Mouse (Mus musculus) liver, postnatal 0 days (tissue): Measurements from ENCODE around the gene Llgl2. TPM values are rescaled to one million over a fixed set of nuclear protein-coding genes. Genes with fewer than 3 reads are reported as not detected.

Source experiments
- ATAC-seq: fragments of 200-750 bp; cut with Nextera tagmentation; 2 replicates; pipeline ENCODE4 v1.8.0; 2017; ENCODE audit warnings: mild to moderate bottlenecking, moderate library complexity
- DNase-seq: peaks from one replicate; pipeline ENCODE4 v3.0.0-alpha.2; 2016
- H3K27ac ChIP-seq: fragments of 300-500 bp; sonication (generic); 2 replicates; pipeline ENCODE4 v1.5.1; 2014; ENCODE audit warnings: antibody characterized with exemption, moderate library complexity, mild to moderate bottlenecking, low read depth
- H3K27me3 ChIP-seq: fragments of 300-500 bp; sonication (generic); 2 replicates; pipeline ENCODE4 v1.6.1; 2014; ENCODE audit warnings: low read length, control low read depth, mixed read lengths; ENCODE audit not compliant: insufficient read depth
- H3K36me3 ChIP-seq: fragments of 300-500 bp; sonication (generic); replicated peaks from 2 replicates; pipeline ENCODE4 v1.6.1; 2014; ENCODE audit warnings: mild to moderate bottlenecking, control low read depth, low read length, moderate library complexity, mixed read lengths; ENCODE audit not compliant: insufficient read depth
- H3K4me1 ChIP-seq: fragments of 300-500 bp; sonication (generic); 2 replicates; pipeline ENCODE4 v1.6.1; 2014; ENCODE audit warnings: antibody characterized with exemption, mild to moderate bottlenecking, control low read depth; ENCODE audit not compliant: insufficient read depth
- H3K4me2 ChIP-seq: fragments of 300-500 bp; sonication (generic); 2 replicates; pipeline ENCODE4 v1.6.1; 2014; ENCODE audit warnings: low read depth, mild to moderate bottlenecking, low read length, moderate library complexity, mixed read lengths
- H3K4me3 ChIP-seq: fragments of 300-500 bp; sonication (generic); 2 replicates; pipeline ENCODE4 v1.5.1; 2014; ENCODE audit warnings: low read depth, low read length
- H3K9ac ChIP-seq: fragments of 300-500 bp; sonication (generic); replicated peaks from 2 replicates; pipeline ENCODE4 v1.6.1; 2014; ENCODE audit warnings: mild to moderate bottlenecking, moderate library complexity
- H3K9me3 ChIP-seq: fragments of 300-500 bp; sonication (generic); 2 replicates; pipeline ENCODE4 v1.6.1; 2016; ENCODE audit warnings: mild to moderate bottlenecking, control low read depth, low read length, mixed read lengths
- CTCF ChIP-seq: sonication (generic); IDR thresholded peaks from 2 replicates; pipeline ENCODE4 v1.5.1; 2016; ENCODE audit warnings: antibody characterized with exemption, low read depth
- EP300 ChIP-seq: IDR thresholded peaks from 2 replicates; pipeline ENCODE4 v1.6.1; 2016; ENCODE audit warnings: antibody characterized with exemption, low read depth, mild to moderate bottlenecking
- WGBS: fragments of 180-500 bp; shearing (Covaris S2); extraction: QIAGEN DNeasy Blood & Tissue Kit; methylation state at CpG from one replicate; pipeline ENCODE4 v1.1.7; 2014; ENCODE audit not compliant: insufficient replicate concordance; 5-methylcytosine and 5-hydroxymethylcytosine counted together
- polyA plus RNA-seq: library from polyadenylated mRNA; unstranded; fragments of >200 nt; fragmentation: Nextera tagmentation; extraction: Ambion mirVana; gene quantifications from 2 replicates; pipeline ENCODE4 v1.2.1, GENCODE M21; 2015

The Llgl2 gene
- polyA plus RNA-seq, 1 experiment from 2014 or later: 15.1 TPM

DNA sequence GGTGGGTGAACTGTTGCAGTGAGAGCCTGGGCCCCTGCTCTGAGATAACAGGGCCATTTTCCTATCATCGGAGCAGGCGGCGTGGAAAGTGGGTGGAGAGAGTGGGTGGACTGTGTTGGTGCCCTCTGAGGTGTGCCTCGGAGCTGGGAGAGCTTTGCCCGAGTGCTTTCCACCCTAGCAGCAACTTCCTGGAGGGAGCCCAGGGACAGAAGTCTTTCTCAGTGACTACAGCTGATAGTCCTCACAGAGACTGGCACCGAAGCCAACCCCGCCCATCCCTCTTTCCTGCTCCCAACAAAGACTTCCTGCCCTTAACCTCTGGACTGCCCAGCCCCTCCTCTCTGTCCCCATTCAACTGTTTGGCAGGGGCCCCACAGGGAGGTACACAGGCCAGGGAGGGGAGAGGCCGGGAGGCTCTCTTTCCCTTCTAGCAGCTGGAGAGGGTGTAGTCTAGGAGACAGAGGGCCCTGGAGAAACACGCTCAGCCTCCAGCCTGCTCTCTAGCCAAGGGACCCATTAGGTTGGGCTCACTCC, 44.7 kb upstream of the Llgl2 start:
- Histone ChIP-seq H3K4me2 (peak overlapping the region; percentile 56), H3K27me3 (no peaks in the 10 kb centered on the region), H3K4me1 (peaks cover 20% of the 10 kb centered on the region), H3K4me3 (no peak overlapping the region; the same call in 1 of the 2 replicates), H3K27ac (peak overlapping the region; percentile 55), H3K9me3 (no peaks in the 10 kb centered on the region), H3K36me3 (no peaks in the 10 kb centered on the region), H3K9ac (peak overlapping the region; percentile 32; the same call in 1 of the 2 replicates)
- TF ChIP-seq CTCF (no peak), EP300 (no peak)
- ATAC-seq: peak; percentile 91
- DNase-seq: peak; percentile 80
- whole genome bisulfite sequencing: 9% methylated on average over 9 of the region's 9 CpGs

DNA sequence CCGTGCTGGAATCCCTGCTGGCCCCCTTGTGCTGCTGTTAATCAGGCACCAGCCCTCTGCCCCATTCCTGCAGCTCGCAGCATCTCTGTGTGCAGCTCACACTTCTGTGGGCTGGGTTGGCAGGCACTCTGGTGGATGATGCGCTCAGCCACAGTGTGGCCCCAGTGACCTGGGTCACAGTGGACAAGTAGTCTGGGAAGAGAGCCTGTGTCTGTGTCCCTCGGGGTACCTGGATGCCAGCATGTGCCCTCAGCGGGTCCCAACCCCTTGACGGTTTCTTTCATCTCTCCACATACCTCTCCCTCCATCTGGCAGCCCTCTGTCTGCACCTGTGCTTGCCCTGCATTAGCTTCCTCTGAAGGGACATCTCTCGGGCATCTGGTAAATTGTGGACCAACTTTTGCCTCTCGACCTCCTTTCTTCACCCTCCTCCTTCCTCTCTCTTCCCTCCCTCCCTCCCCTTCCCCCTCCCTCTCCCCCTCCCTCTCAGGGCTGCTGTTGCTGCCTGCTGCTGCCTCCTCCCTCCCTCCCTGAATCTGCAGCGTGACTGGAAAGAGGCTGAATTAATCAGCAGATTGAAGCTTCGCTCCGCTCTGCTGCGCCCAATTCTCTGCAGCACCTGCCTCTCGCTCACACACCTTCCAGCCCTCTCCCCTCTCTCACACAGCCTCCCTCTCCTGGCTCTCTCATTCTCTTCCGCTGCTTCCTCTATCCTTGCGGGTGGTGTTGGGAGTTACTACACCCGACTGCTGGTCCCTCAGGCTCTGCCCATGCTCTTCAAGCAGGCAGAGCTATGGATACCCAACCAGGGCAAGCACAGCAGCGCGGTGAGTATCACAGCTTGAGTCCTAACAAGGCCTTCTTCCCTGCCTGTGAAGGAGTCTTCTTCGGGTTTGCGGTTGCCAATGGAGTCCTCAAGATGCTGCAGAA, 43.4 kb upstream of the Llgl2 start:
- DNase-seq (no peak), ATAC-seq (no peak)
- 54% methylated on average over 20 of the region's 20 CpGs for WGBS
- Histone ChIP-seq H3K9me3 (no peaks in the 10 kb centered on the region), H3K27ac (no peak overlapping the region), H3K4me2 (peak overlapping the region; percentile 56; the same call in 1 of the 2 replicates), H3K9ac (no peak overlapping the region), H3K4me1 (peaks cover 20% of the 10 kb centered on the region), H3K4me3 (no peak overlapping the region), H3K36me3 (no peaks in the 10 kb centered on the region), H3K27me3 (no peaks in the 10 kb centered on the region)
- no peak for TF ChIP-seq EP300
- TF ChIP-seq CTCF: no peak

DNA sequence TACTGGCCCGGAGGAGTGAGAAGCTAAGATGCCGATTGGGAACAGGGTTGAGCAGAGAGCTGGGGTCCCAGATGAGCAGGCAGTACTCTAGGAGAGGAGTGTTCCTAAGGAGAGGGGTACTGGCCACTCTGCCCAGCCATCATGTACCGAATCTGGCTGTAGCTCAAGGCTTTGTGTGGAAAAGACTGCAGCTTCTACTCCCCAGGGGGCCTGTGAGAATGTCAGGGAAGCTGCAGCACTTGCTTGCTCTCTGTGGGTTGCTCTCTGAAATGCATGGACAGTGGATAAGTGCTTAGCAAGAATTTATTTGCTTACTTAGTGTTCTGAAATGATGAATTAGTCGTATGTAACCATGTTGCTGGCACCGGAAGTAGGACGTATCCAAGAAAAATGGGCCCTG, 37.4 kb upstream of the Llgl2 start:
- no peak overlapping the region for H3K4me3 ChIP-seq
- H3K36me3 ChIP-seq: peaks cover 18% of the 10 kb centered on the region
- 82% methylated on average over 6 of the region's 6 CpGs for WGBS
- no peaks in the 10 kb centered on the region for H3K4me1 ChIP-seq
- no peak overlapping the region for H3K27ac ChIP-seq
- H3K27me3 ChIP-seq: no peaks in the 10 kb centered on the region
- H3K4me2 ChIP-seq: no peak overlapping the region
- ATAC-seq (no peak), DNase-seq (no peak)
- no peaks in the 10 kb centered on the region for H3K9me3 ChIP-seq
- TF ChIP-seq CTCF: no peak
- no peak overlapping the region for H3K9ac ChIP-seq

DNA sequence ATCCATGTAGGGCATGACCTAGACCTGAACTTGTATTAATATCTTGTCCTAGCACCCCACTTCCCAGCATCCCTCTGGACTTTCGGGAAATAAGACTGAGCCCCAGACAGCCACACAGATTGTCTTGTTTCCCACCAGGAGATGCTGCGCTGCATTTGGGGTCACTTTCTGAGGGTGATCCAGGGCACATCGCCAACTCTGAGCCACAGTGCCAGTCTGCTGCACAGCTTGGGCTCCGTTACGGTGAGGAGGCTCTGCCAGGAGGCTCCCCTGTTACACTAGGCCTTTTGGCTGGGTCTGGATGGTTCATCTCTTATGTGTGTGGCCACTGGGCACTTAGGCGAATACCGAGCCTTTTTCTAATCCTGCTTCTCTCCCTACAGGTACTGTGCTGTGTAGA, 34.1 kb upstream of the Llgl2 start:
- H3K4me3 ChIP-seq: no peak overlapping the region
- no peak for ATAC-seq

DNA sequence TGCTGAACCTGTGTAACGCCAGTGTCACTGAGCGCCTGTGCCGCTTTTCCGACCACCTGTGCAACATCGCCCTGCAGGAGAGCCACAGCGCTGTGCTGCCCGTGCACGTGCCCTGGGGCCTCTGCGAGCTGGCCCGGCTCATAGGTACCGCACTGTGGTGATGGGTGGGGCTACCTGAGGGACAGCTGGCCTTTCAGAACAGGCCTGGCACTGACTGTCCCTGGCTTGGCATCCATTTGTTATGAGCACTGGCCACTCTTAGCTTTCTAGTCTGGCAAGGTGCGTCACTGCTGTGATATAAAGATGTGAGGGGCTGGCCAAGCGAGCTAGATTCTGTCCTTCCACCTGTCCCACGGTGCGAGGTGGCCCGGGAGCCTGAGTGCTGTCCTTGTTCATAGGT, 31.9 kb upstream of the Llgl2 start:
- no peak for TF ChIP-seq CTCF
- TF ChIP-seq EP300: no peak
- no peaks in the 10 kb centered on the region for H3K4me1 ChIP-seq
- H3K4me3 ChIP-seq: no peak overlapping the region
- H3K9me3 ChIP-seq: no peaks in the 10 kb centered on the region
- no peak overlapping the region for H3K4me2 ChIP-seq
- H3K27ac ChIP-seq: no peak overlapping the region
- WGBS: 93% methylated on average over 16 of the region's 16 CpGs
- H3K27me3 ChIP-seq: no peaks in the 10 kb centered on the region
- no peak for DNase-seq
- no peak overlapping the region for H3K9ac ChIP-seq
- ATAC-seq: no peak
- H3K36me3 ChIP-seq: peaks cover 62% of the 10 kb centered on the region

More for the DNA sequence above, 34.1 kb upstream of the Llgl2 start:
- H3K27me3 ChIP-seq: no peaks in the 10 kb centered on the region
- H3K4me2 ChIP-seq: no peak overlapping the region
- no peak overlapping the region for H3K27ac ChIP-seq
- H3K9ac ChIP-seq: no peak overlapping the region
- DNase-seq: no peak
- no peaks in the 10 kb centered on the region for H3K9me3 ChIP-seq
- 94% methylated on average over 7 of the region's 7 CpGs for WGBS
- no peaks in the 10 kb centered on the region for H3K4me1 ChIP-seq
- TF ChIP-seq CTCF: no peak
- TF ChIP-seq EP300: no peak
- peaks cover 47% of the 10 kb centered on the region for H3K36me3 ChIP-seq

DNA sequence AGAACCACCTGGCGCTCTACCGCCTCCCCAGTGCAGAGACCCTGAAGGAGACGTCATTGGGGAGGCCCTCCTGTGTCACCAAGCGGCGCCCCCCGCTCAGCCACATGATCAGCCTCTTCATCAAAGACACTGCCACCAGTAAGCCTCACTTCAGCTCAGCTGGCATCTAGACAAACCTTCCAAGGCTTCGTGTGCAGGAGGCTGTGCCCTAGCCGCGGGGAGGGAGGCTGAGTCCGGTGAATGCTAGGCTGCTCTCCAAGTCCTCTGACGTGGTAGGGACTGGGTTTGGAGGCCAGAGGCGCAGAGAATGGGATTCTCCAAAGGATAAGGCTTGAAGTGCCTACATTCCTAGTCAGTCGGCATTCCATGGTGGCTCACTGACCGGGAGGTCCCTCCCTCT, 31.5 kb upstream of the Llgl2 start:
- no peak overlapping the region for H3K9ac ChIP-seq
- ATAC-seq (no peak), DNase-seq (no peak)
- no peak overlapping the region for H3K27ac ChIP-seq
- no peaks in the 10 kb centered on the region for H3K27me3 ChIP-seq
- H3K4me1 ChIP-seq: no peaks in the 10 kb centered on the region
- 91% methylated on average over 14 of the region's 14 CpGs for WGBS
- no peak overlapping the region for H3K4me3 ChIP-seq
- no peak overlapping the region for H3K4me2 ChIP-seq
- no peaks in the 10 kb centered on the region for H3K9me3 ChIP-seq
- no peak for TF ChIP-seq CTCF
- H3K36me3 ChIP-seq: peaks cover 66% of the 10 kb centered on the region
